Mouse (Mus musculus) liver, embryonic 16.5 days (tissue): ENCODE results near the gene Elmo1. TPM values are rescaled to one million over a fixed set of nuclear protein-coding genes. Genes with fewer than 3 reads are reported as not detected.
A peak's percentile ranks its signal among the peaks of the same experiment; 100 is the strongest.

Experiments
- ATAC-seq: fragments of 200-750 bp; cut with Nextera tagmentation; 2 replicates; pipeline ENCODE4 v1.8.0; 2017; ENCODE audit warnings: low read depth, mild to moderate bottlenecking, moderate number of reproducible peaks, moderate library complexity
- H3K27ac ChIP-seq: fragments of 300-500 bp; sonication (generic); 2 replicates; pipeline ENCODE4 v1.5.1; 2014; ENCODE audit warnings: mild to moderate bottlenecking, low read length
- H3K27me3 ChIP-seq: fragments of 300-500 bp; sonication (generic); 2 replicates; pipeline ENCODE4 v1.6.1; 2014; ENCODE audit warnings: low read depth, low read length, mixed read lengths; ENCODE audit not compliant: control insufficient read depth, insufficient read depth
- H3K36me3 ChIP-seq: fragments of 300-500 bp; sonication (generic); 2 replicates; pipeline ENCODE4 v1.6.1; 2014; ENCODE audit warnings: mild to moderate bottlenecking; ENCODE audit not compliant: control insufficient read depth, insufficient read depth
- H3K4me1 ChIP-seq: fragments of 300-500 bp; sonication (generic); 2 replicates; pipeline ENCODE4 v1.6.1; 2014; ENCODE audit warnings: low read depth, low read length, mixed read lengths; ENCODE audit not compliant: control insufficient read depth
- H3K4me2 ChIP-seq: fragments of 300-500 bp; sonication (generic); 2 replicates; pipeline ENCODE4 v1.6.1; 2014; ENCODE audit warnings: low read depth, low read length, mixed read lengths
- H3K4me3 ChIP-seq: fragments of 300-500 bp; sonication (generic); 2 replicates; pipeline ENCODE4 v1.5.1; 2014; ENCODE audit warnings: low read depth, mild to moderate bottlenecking, low read length
- H3K9ac ChIP-seq: fragments of 300-500 bp; sonication (generic); 2 replicates; pipeline ENCODE4 v1.6.1; 2014; ENCODE audit warnings: low read depth, low read length
- H3K9me3 ChIP-seq: fragments of 300-500 bp; sonication (generic); replicated peaks from 2 replicates; pipeline ENCODE4 v1.6.1; 2016; ENCODE audit warnings: low read length; ENCODE audit not compliant: control insufficient read depth
- WGBS: fragments of 180-500 bp; shearing (Covaris S2); extraction: QIAGEN DNeasy Blood & Tissue Kit; methylation state at CpG from one replicate; pipeline ENCODE4 v1.1.7; 2014; ENCODE audit not compliant: insufficient replicate concordance; 5-methylcytosine and 5-hydroxymethylcytosine counted together
- polyA plus RNA-seq: library from polyadenylated mRNA; unstranded; fragments of >200 nt; fragmentation: Nextera tagmentation; extraction: Ambion mirVana; gene quantifications from 2 replicates; pipeline ENCODE4 v1.2.1, GENCODE M21; 2015

The Elmo1 gene
- polyA plus RNA-seq, 1 experiment from 2014 or later, result 5.8 TPM

GRCm38 (mm10) chr13:20091604-20091926 lies 1.2 kb downstream of the Elmo1 start:
- ATAC-seq, result no peak

DNA sequence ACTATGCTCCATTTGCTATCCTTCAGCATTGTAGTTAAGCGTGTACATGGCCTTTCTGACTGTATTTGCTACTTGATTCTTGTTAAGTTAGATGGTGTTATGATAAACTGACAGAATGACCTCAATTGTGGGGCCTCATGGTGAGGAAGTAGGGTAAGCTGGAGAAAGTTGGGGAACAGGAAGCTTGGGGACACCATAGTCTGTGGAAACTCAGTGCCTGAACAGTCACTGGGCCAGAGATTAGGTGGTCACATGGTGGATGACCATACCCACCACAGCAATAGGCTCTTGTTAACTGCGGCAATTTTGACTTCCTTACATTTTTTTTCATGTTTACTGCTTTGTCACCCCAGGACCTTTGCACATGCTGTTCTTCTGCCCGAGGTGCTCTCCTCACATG lies 1.9 kb downstream of the Elmo1 start:
- Histone ChIP-seq H3K36me3 (no peaks in the 10 kb centered on the region), H3K4me3 (no peak overlapping the region), H3K4me1 (peaks cover 3% of the 10 kb centered on the region), H3K27ac (no peak overlapping the region), H3K9ac (no peak overlapping the region), H3K27me3 (peaks cover 37% of the 10 kb centered on the region), H3K9me3 (no peaks in the 10 kb centered on the region), H3K4me2 (no peak overlapping the region)
- no peak for ATAC-seq
- WGBS, result 42% methylated on average over 3 of the region's 3 CpGs

More at GRCm38 (mm10) chr13:20091604-20091926, 1.2 kb downstream of the Elmo1 start:
- H3K4me3 ChIP-seq, result peak overlapping the region; percentile 68
- H3K4me2 ChIP-seq, result peak overlapping the region; percentile 61
- peak overlapping the region; percentile 11; the same call in 1 of the 2 replicates for H3K27ac ChIP-seq
- H3K4me1 ChIP-seq, result peaks cover 3% of the 10 kb centered on the region; the same call in 1 of the 2 replicates
- WGBS, result under 1% methylated on average over 10 of the region's 10 CpGs
- H3K27me3 ChIP-seq, result peaks cover 37% of the 10 kb centered on the region
- no peaks in the 10 kb centered on the region for H3K9me3 ChIP-seq
- H3K36me3 ChIP-seq, result no peaks in the 10 kb centered on the region
- no peak overlapping the region for H3K9ac ChIP-seq

- Histone ChIP-seq H3K4me1 (peaks cover 3% of the 10 kb centered on the region), H3K4me2 (peak overlapping the region; percentile 21; the same call in 1 of the 2 replicates), H3K9me3 (no peaks in the 10 kb centered on the region), H3K4me3 (no peak overlapping the region), H3K27me3 (peaks cover 34% of the 10 kb centered on the region), H3K27ac (0 out of 2 replicates have a peak overlapping the region, but pooled peaks have one; percentile 7), H3K9ac (no peak overlapping the region), H3K36me3 (no peaks in the 10 kb centered on the region)
- WGBS, result 27% methylated on average over 19 of the region's 19 CpGs
- ATAC-seq, result peak; percentile 30; the same call in 1 of the 2 replicates
Observed at GRCm38 (mm10) chr13:20093307-20094045, 3.1 kb downstream of the Elmo1 start.

- Histone ChIP-seq H3K9ac (no peak overlapping the region), H3K4me3 (no peak overlapping the region), H3K9me3 (no peaks in the 10 kb centered on the region), H3K4me2 (no peak overlapping the region), H3K27me3 (peaks cover 25% of the 10 kb centered on the region), H3K36me3 (no peaks in the 10 kb centered on the region), H3K4me1 (peaks cover 6% of the 10 kb centered on the region), H3K27ac (no peak overlapping the region)
- no peak for ATAC-seq
- 48% methylated on average over 4 of the region's 4 CpGs for WGBS
Observed at GRCm38 (mm10) chr13:20094916-20095700, 4.7 kb downstream of the Elmo1 start.

DNA sequence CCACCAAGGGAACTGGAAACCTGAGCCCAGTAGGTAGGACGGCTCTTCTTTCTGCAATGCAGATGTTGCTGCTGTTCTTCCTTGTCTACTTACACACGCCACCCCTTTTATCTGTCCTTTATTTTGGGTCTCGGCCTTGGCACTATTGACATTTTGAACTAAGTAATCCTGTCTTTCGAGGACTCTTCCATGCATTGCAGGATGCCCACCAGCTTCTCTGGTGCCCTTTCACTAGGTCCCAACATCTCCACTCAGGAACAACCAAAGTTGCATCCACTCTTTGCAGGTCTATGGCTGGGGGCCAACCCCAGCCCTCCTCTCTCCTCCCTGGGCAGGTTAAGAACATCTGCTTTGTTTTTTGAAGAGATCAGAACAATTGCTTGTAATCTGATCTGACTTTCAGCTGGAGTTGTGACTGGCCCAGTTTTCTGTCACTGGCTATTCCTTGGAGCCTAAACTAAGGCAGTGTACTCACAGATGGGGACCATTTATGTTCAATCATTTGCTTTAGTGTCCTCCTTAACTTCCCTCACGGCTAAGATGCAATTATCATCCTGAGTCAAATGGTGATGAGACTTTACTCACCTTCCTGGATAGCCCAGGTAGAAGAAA lies 6.7 kb downstream of the Elmo1 start:
- peaks cover 6% of the 10 kb centered on the region for H3K4me1 ChIP-seq
- no peak overlapping the region for H3K4me3 ChIP-seq
- ATAC-seq, result no peak
- H3K9ac ChIP-seq, result no peak overlapping the region
- H3K27ac ChIP-seq, result no peak overlapping the region
- H3K9me3 ChIP-seq, result no peaks in the 10 kb centered on the region
- 52% methylated on average over 5 of the region's 5 CpGs for WGBS
- H3K36me3 ChIP-seq, result no peaks in the 10 kb centered on the region
- no peak overlapping the region for H3K4me2 ChIP-seq
- peaks cover 5% of the 10 kb centered on the region for H3K27me3 ChIP-seq

DNA sequence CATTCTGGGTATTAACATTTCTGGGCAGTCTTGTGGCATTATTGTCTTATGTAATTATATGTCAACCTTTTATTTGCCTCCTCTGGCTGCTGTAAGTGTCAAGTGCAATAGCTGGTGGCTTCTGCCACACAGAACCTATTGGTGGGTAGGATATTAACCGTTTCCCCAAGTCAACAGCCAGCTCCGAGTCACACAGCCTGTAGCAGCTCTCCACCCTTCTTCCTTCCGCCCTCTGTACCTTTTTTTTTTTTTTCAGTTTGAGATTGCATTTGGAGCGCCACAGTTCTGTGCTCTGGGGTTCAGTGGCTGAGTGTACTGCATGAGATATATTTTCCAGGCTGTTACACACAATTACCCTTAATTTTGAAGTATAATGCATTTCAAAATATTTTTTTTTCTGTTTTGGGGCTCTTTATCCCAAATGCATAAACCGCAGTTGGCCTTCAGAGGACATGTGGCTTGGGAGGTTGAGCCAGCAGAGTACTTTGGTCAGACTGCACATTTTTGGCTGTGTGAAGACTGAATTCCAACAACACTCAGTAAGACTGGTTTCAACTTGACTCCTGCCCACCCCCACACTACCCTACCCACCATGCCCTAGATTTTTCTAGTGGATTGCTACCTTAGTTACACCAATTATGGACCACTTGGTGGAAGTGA lies 7.7 kb downstream of the Elmo1 start:
- Histone ChIP-seq H3K27ac (peak overlapping the region; percentile 54; the same call in 1 of the 2 replicates), H3K4me3 (no peak overlapping the region), H3K4me1 (peaks cover 4% of the 10 kb centered on the region), H3K36me3 (no peaks in the 10 kb centered on the region), H3K27me3 (no peaks in the 10 kb centered on the region), H3K4me2 (no peak overlapping the region), H3K9ac (no peak overlapping the region), H3K9me3 (no peaks in the 10 kb centered on the region)
- WGBS, result 16% methylated on average over 5 of the region's 5 CpGs
- no peak for ATAC-seq

- peak overlapping the region; percentile 54; the same call in 1 of the 2 replicates for H3K27ac ChIP-seq
- no peak for ATAC-seq
- 59% methylated on average over 3 of the region's 3 CpGs for WGBS
Observed at GRCm38 (mm10) chr13:20098594-20098965, 8.2 kb downstream of the Elmo1 start.

GRCm38 (mm10) chr13:20099546-20099945 lies 9.2 kb downstream of the Elmo1 start:
- Histone ChIP-seq H3K27ac (no peak overlapping the region), H3K4me3 (no peak overlapping the region)

More at GRCm38 (mm10) chr13:20098594-20098965, 8.2 kb downstream of the Elmo1 start:
- Histone ChIP-seq H3K4me3 (no peak overlapping the region), H3K9me3 (no peaks in the 10 kb centered on the region), H3K9ac (no peak overlapping the region), H3K36me3 (no peaks in the 10 kb centered on the region), H3K4me2 (no peak overlapping the region), H3K27me3 (no peaks in the 10 kb centered on the region), H3K4me1 (peaks cover 2% of the 10 kb centered on the region; the same call in 1 of the 2 replicates)

More at GRCm38 (mm10) chr13:20099546-20099945, 9.2 kb downstream of the Elmo1 start:
- 9% methylated on average over 4 of the region's 4 CpGs for WGBS
- no peaks in the 10 kb centered on the region for H3K27me3 ChIP-seq
- no peak overlapping the region for H3K4me2 ChIP-seq
- H3K9me3 ChIP-seq, result no peaks in the 10 kb centered on the region
- peaks cover 2% of the 10 kb centered on the region; the same call in 1 of the 2 replicates for H3K4me1 ChIP-seq
- H3K36me3 ChIP-seq, result no peaks in the 10 kb centered on the region
- no peak for ATAC-seq
- H3K9ac ChIP-seq, result no peak overlapping the region
